Mouse (Mus musculus) adrenal gland, postnatal 4 days (tissue): Measurements from ENCODE around the gene Tesk2. TPM values are rescaled to one million over a fixed set of nuclear protein-coding genes. Genes with fewer than 3 reads are reported as not detected.
"Not testable (repeated sequence)": the region's sequence is repeated elsewhere in the genome, so short reads cannot be mapped to it uniquely, and the experiment has no call there.

Experiments
- DNase-seq, 2 experiments: peaks; one replicate each; pipeline ENCODE4 v3.0.0; 2021 to 2022; ENCODE audit warnings: low spot score in 2 of 2, mixed read lengths in 2 of 2
- total RNA-seq, 2 experiments: library from RNA; stranded (reverse); gene quantifications; 2 replicates each; pipeline ENCODE4 v1.2.3; 2021

Gene Tesk2
- total RNA-seq, 2 experiments from 2014 or later, result 7.0 to 7.4 TPM

DNA sequence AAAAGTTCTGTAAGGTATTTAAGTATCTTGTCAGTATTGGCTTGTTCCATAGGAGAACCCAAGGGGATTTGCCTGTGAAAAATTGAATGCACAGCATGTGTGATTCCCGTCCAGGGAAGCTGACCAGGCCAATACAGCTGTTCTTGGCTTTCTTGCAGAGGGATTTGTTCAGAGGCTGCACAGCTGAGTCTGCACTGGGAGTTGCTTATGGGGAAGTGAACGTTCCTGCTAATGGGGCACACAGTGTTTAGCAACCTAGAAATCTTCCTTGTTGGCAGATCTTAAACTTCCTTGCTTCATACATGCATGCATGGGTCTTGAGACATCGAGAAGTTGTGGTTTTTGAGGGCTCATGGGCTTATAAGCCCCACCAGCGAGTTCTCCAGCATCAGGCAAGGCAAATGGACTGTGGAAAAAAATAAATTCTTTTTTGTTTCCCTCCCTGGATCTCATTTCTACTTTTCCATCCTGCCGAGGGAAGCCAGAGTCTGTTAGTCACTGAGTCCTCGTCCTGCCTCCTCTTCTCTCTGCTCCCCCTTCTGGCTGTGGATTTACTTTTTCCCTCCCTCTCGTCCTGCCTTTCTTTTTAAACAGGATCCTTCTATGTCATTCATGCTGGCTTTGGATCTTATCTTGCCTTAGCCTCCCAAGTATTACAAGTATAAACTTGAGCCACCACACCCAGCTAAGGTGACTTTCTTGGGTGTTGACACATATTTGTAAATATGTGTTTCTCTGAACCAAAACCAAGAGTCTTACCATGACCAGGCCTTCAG is 67.4 kb downstream of the Tesk2 start:
- DNase-seq, result no peak

DNA sequence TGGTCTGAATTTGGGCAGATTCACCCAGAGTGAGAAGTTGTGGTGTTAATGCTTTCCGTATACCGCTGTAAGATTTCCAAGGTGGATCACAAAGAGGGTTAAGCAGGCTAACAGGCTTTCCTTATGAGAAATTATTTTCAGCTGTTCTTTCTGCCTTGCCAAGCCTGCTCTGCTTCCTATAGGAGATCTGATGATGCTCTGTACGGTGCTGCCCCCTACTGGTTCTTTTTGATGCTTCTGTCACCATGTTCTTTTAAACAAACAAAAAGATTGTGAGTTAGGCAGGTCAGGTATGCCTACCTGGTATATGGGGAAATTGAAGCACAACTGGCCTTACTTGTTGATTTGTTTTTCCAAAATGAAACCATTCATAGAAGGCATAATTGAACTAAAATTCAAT is 68.2 kb downstream of the Tesk2 start:
- DNase-seq, result peak; percentile 30 to 52

DNA sequence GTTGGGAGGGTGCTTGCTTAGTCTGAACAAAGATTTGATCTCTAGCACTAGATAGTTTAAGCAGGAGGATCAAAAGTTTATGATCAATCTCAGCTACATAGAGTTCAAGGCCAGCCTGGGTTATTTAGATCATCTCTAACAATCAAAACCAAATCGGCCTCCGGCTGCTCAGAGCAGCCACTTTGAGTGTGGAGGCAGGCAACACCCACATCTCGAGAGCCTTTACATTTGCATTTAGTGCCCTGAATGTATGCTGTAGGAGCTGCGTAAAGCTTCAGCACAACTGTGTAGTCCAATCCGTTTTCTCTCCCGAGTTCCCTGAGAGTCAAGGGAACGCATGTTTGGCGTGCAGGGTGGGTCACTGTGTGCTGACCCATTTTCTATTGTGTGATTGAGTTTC is 71.7 kb downstream of the Tesk2 start:
- no peak for DNase-seq

DNA sequence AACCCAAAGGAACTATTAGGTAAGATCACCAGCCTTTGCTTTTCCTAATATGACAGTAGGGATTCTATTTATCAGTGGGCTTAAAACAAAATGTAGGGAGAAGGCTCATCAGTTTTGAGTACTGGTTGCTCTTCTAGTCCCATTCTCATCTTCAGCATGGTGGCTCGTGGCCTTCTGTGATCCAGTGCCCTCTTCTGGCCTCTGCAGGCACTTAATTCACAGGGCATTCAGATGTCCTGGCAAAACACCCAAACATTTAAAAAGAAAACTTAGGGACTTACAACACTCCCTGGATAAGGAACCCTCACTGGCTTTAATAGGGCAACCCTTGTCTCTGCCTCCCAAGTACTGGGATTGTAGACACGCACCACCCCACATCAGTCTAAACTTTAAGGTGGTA is 73.5 kb downstream of the Tesk2 start:
- no peak for DNase-seq

DNA sequence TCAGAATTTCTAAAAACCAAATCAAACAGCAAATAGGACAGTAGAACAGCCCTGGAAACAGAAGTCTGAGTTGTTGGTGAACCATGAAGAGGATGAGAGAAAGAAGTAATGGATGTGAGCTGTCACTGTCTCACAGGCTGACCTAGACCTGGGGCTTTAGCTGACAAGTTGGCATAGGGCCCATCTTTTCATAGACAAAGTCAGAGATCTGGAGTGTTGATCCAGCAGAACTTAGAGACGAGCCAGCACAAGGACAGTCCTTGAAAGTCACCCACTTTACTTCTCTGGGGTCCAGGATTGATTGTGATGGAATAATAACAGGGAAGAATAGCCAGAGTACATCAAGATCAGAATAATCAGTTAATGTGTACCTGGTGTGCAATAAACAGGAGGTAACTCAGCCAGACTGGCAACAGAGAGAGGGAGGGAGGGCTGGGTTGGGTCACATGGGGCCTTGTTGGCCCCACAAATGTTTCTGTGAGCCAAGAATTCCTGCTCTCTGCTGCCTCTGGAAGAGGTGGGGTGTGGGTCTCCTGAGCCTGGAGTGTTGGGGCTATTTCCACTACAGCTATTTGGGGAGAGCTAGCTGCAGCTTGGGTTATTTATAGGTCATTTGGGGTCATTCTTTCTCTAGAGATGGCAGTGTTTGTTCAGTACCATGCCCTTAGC is 75.8 kb downstream of the Tesk2 start:
- no peak for DNase-seq

DNA sequence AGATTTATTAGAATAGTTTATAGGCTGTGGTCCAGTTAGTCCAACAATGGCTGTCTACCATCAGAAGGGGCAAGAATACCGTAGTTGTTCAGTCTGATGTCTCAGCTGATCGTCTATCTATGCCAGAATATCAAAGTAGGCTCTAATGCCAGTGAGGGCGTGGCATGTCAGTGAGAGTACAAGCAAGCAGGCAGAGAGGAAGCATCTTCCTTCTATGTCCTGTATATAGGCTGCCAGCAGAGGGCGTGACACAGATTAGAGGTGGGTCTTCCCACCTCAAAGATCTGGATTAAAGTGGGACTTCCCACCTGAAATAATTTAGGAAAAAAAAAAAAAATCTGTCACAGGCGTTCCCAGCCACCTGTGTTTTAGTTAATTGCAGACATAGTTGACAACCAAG is 79.2 kb downstream of the Tesk2 start:
- no peak for DNase-seq

DNA sequence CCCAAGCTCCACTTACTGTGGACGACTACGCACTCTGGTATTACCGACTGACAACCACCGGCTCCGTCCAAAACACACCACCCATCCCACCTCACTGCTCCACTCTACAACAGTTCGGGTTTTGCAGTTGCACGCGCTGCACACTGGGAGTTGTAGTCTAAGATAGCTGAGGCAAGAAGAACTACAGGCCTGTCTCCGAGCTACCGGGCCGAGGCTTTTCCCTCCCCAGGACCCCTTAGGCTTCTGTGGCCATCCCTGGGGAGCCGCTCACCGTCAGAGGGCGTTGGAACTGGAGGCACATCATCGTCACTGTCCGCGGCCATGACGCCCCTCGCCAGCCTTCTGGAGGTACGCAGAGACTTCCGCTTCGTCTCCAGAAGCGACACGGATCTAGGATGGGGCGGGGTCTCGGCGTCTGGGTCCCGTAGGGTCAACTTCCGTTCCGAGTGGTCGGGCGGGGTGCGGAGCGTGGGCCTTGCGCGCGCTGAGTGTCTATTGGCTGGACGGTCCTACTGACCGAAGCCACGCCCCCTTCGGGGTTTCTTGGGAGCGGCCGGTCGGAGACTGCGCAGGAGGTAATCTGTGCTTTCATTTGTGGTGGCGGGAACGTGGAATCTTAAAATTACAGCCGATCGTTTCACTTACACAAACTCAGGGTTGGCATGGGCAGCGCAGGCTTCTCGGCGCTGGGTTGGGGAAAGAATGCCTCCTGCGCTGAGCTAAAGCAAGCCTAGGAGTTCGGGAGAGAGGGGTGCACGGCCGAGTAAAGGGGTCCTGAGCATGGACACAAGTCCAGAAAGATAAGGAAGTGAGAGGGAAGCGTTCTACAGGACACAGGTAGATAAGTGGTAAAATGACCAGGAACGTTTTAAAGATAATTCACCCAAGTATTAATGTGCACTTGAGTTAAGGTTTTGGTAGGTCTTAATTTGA is 86.7 kb downstream of the Tesk2 start, which contains the start of the genes Toe1 and Mutyh:
Gene Toe1, minus strand, starts transcription at position 444 of the 933 bp plus-strand sequence.
Gene Mutyh, plus strand, starts transcription at position 527 of the 933 bp plus-strand sequence.
- DNase-seq, result peak; percentile 75 to 90

DNA sequence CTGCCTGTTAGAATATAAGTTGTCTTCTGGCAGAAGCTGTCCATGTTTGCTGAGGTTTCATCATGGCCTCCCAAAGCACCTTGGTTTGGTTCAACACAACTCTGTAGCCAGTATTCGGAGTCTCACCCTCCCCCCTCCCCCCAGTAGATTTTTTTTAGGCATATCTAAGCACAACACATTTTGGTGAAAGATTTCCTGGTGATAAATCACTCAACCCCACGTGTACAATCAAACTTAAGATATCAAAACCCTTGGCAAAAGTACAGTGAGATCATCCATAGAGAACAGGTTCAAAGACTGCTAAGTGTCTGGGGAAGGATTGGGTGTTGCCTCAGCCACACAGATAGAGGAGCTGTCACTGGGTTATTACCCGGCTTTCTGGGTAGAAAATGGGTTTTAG is 90.3 kb downstream of the Tesk2 start:
- DNase-seq, result no peak

DNA sequence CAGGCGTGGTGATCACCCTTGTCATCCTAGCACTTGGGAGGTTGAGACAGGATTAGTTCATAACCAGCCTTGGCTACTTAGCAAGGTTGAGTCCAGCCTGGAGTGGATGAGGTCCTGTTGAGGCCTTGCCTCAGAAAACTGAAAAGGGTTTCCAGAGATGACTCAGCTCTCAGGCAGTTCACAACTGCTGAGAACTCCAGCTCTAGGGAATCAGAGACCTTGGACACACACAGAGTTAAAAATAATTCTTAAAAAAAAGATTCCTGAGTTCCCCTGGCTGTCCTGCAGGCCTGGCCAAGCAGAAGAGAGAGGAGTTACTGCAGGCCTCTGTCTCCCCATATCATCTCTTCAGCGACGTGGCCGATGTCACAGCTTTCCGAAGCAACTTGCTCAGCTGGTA is 94.5 kb downstream of the Tesk2 start:
- no peak for DNase-seq

DNA sequence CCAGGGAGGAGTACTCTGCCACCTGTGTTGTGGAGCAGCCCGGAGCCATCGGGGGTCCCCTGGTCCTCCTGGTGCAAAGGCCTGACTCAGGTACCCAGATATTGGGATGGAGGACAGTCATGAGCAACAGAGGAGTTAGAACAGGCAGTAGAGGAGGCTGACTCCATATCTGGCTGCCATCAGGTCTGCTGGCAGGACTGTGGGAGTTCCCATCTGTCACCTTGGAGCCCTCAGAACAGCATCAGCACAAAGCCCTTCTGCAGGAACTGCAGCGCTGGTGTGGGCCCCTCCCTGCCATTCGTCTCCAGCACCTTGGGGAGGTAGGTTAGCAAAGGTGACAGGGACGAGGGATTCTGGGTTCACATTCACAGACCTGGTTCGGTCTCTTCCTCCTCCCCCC is 96.7 kb downstream of the Tesk2 start:
- DNase-seq, result no peak

DNA sequence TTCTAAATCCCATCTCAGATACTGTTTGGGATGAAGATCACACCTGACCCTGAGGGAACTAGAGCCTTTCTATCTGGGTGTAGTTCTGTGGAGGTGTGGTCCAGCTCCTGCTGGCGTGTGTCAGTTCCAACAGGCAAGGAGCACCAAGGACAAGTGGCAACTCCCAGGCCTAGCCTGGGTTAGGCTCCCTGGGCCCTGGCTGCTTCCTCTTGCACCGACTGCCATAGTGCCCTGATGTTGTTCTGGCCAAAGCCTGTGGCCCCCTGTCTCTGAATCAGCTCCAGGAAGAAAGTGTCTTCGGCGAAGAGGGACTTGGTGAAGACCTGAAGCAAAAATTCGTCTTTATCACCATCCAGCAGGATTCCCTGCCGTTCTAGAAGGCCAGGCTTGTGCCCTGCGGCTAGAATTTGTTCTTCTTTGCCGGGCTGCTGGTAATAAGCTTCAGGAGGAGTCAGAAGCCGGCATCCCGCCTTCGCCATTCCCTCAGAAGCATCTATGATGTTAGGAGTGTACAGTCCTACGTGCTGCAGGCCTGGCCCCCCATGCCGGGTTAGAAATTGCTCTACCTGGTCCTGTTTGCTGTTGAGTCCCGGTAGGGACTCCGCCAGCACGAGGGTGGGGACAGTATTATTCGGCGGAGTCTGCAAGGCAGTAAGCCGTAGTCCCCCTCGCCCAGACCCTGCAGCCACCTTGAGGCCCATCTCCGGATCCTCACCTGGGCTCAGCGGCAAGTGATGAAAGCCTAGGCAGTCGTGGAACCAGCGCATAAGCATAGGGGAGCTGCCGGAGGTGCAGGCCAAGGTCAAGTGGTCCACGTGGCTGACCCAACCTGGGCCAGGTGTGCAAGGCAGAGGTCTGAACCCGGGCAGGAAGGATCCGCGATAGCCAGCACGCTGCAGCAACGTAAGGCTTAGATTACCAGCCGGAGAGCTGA is 99.5 kb downstream of the Tesk2 start:
- no peak for DNase-seq

DNA sequence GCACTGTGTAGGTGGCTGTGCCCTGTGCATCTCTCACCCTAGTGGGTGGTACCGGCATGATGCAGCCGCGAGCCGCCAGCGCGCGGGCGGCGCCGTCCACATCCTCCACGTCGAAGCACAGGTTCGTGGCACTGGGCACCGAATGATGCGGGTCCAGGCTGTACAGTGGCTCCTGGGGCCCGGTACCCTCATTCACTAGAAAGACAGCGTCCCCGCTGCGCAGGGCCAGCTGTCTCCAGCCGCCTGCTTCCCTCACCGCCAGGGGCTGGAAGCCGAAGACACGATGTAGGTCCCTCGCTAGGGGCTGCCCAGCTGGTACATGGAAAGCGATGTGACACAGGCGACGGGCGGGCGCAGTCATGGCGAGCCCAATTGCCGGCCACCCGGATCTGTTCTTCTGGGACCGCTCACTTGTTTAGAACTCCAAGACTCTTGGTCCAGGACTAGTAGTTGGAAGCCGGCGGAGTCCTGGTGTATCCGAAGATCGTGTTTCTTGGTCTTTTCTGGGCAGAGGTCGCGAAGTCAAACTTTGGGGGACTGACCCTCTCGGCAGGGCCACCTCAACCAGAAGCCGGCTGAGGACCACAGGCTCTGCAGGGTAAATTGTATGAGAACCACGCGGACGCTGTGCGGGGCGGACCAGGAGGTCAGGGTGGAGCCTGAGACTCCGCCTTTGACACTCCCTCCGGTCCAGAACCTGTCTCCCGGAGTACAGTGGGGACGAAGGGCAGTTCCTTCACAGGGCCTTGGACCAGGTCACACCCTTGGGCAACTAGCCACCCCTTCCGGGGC is 100.3 kb downstream of the Tesk2 start:
- DNase-seq, result peak; percentile 57

DNA sequence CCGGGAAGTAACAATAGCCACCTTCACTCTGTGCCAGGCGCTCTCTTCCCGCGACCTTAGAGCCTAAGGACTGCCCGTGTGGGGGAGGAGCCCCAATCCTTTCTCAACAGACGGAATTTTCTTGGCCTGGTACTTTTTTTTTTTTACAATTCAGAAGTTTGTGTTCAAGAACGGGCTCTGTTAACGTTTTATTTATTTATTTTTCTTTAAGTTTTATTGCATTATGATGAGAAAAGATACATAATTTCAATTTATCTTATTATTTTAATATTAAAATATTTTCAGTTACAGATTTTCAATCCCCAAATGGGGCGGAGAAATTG is 100.9 kb downstream of the Tesk2 start, which contains the start of gene Hpdl:
Gene Hpdl, minus strand, starts transcription at position 14 of the 323 bp plus-strand sequence.
- no peak for DNase-seq

DNA sequence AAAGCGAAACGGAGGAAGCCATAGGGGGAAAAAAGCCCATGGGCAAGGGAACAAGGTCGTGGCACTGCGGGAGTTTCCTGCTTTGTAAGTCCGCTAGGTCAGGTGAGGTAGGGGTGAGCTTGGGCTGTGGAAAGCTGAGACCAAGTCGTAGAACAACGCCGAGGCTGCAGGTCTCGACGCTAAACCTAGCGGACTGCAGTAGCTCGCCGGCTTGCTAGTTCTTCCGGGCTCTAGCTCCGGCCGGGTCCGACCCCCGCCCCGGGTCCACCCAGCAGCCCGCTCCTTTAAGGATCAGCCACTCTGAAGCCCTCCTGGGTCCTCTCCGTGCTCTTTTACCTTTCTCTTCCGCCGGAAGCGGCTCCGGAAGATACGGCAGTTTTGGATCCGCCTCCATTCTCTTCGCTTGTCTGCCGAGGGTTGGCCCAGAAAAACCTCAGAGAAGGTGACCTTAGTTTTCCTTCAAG is 103.8 kb downstream of the Tesk2 start:
- DNase-seq, result peak; percentile 24 to 44

DNA sequence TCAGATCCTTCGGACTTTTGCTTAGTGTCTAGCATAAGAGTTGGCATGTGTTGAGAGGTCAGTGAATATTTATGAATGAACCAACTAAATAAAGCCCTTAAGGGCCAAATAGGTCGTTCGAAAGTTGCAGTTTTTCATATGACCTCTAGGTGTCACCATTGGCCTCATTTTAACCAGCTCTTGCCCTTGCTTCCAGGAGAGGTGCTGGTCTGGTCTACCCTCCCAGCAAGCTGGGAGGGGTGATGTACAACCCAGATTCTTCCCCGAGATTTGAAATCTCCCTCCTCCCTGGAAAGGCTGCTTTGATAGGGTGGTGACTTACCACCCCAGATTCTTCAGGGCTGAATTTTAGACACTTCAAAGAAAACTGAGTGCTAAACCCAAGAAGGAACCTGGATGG is 107.1 kb downstream of the Tesk2 start:
- DNase-seq, result no peak

DNA sequence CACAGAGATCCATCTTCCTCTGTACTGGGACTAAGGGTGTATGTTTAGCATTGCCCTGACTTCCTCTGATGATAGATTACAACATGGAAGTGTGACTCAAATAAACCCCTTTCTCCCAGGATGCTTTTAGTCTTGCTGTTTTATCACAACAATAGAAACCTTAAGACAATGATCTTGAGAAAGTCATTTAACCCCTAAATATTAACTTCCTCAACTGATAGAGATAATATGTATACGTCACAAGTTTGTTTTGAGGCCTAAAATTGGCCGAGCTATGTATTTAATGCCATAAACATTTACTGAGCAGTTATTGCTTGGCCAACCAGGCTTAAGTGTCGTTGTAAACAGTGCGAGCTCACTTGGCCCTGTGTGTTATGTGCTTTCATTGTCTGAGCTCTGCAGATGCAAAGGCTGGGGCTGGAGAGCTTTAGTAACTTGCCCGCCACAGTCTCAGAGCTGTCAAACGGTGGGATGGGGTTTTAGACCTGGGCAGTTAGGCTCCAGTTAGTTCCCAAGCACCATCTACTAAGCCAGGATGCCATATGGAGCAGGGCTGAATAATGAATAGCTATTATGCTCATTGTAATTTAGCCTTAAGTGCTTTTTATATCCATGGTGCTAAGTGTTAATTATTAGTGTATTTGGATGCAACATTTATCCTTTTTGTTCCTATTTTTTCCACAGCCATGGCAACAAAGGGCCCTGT is 108.8 kb downstream of the Tesk2 start:
- no peak for DNase-seq

DNA sequence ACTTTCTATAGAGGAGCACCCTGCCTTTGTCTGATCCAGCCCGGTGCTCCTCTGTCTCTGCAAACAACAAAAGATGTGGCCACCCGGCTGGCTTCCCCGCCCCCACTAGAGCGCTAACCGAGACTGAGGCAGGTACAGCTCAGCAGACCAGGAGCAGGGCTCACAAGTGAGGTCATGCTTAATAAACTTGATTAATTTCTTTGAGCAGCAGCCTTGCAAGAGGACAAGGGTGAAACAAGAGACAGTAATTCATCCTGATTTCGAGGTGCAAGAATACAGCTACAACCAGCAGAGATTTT is 109.3 kb downstream of the Tesk2 start:
- no peak for DNase-seq

DNA sequence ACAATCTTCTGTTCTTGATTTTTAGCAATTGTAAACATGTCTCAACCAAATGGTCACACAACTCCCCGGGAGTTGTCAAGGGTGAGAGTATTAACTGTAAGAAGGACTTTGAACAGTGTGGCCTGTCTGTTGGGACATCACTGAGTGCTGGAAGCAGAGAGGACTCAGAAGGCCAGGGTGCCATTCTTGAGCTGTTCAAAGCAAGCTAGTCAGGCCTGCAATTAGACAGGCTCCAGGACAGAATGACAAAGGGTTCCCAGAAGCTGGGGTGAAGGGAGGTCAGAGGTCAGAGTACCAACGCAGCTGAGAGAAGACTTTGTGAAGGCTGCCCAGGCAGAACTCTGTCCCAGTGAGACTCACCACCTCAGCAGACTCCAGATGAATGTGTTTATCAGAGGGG is 118.3 kb downstream of the Tesk2 start:
- no peak for DNase-seq

DNA sequence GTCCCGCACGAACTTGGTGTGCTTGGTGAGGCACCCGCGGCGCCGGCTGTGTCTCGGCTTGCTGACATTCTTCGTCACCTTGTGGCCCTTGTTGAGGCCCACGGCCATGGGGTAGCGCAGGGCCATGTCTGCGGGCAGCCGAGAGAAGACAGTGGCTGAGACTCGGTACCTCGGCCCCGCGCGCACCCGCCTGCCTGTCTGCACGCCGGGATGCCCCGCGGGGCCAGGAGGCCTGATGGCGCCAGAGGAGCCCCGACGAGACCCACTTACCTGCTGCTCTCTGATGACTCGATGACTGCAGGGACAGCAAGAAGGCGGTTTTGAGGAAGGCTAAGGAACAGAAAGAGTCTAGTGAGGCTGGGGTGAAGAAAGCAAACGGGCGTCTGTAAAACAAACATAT is 119.3 kb downstream of the Tesk2 start:
- DNase-seq, result not testable (repeated sequence)
